Mouse (Mus musculus) lung, postnatal 36 days (tissue): ENCODE measurements around the gene Mfsd14a.

Source experiments
- DNase-seq: peaks from one replicate; pipeline ENCODE4 v3.0.0; 2022; ENCODE audit warnings: mixed read lengths

Gene Mfsd14a

GRCm38 (mm10) chr3:116652033-116652446 is 10.4 kb downstream of the Mfsd14a start:
- DNase-seq = no peak

GRCm38 (mm10) chr3:116650698-116651097 is 11.8 kb downstream of the Mfsd14a start:
- DNase-seq = no peak

GRCm38 (mm10) chr3:116648805-116649204 is 13.7 kb downstream of the Mfsd14a start:
- no peak for DNase-seq

- no peak for DNase-seq
These were observed 16.1 kb downstream of the Mfsd14a start for GRCm38 (mm10) chr3:116646387-116646786.

- no peak for DNase-seq
These were observed 20.1 kb downstream of the Mfsd14a start for GRCm38 (mm10) chr3:116642373-116642772.

- no peak for DNase-seq
These were observed 20.6 kb downstream of the Mfsd14a start for GRCm38 (mm10) chr3:116641811-116642371.

- no peak for DNase-seq
These were observed 22.5 kb downstream of the Mfsd14a start for GRCm38 (mm10) chr3:116640024-116640423.

- DNase-seq = no peak
These were observed 23.9 kb downstream of the Mfsd14a start for GRCm38 (mm10) chr3:116638572-116638971.

- no peak for DNase-seq
These were observed 24.6 kb downstream of the Mfsd14a start for GRCm38 (mm10) chr3:116637693-116638476.

GRCm38 (mm10) chr3:116635799-116636198 is 26.7 kb downstream of the Mfsd14a start:
- no peak for DNase-seq

GRCm38 (mm10) chr3:116634853-116635252 is 27.6 kb downstream of the Mfsd14a start:
- no peak for DNase-seq

GRCm38 (mm10) chr3:116634091-116634490 is 28.4 kb downstream of the Mfsd14a start:
- no peak for DNase-seq

GRCm38 (mm10) chr3:116632971-116633370 is 29.5 kb downstream of the Mfsd14a start:
- DNase-seq = no peak

- no peak for DNase-seq
These were observed 31.0 kb downstream of the Mfsd14a start for GRCm38 (mm10) chr3:116631459-116631858.

- DNase-seq = no peak
These were observed 39.8 kb downstream of the Mfsd14a start for GRCm38 (mm10) chr3:116622641-116623040.

GRCm38 (mm10) chr3:116620636-116621370 is 41.7 kb downstream of the Mfsd14a start:
- no peak for DNase-seq

- no peak for DNase-seq
These were observed 43.6 kb downstream of the Mfsd14a start for GRCm38 (mm10) chr3:116618855-116619254.

GRCm38 (mm10) chr3:116615318-116616068 is 47.0 kb downstream of the Mfsd14a start:
- DNase-seq = no peak

GRCm38 (mm10) chr3:116614295-116614892 is 48.1 kb downstream of the Mfsd14a start, which contains the start of gene Trmt13:
Trmt13 (minus strand) TSS chr3:116614587.
- peak; percentile 35 for DNase-seq

- no peak for DNase-seq
These were observed 57.9 kb downstream of the Mfsd14a start for GRCm38 (mm10) chr3:116604570-116604969.

GRCm38 (mm10) chr3:116601781-116602180 is 60.7 kb downstream of the Mfsd14a start:
- DNase-seq = no peak

- no peak for DNase-seq
These were observed 61.5 kb downstream of the Mfsd14a start for GRCm38 (mm10) chr3:116601005-116601404.
